Mouse (Mus musculus) lung, adult 2 months (tissue): ENCODE measurements around the gene Olfr1385.

Source experiments
- CTCF ChIP-seq: fragments of 200-500 bp; IDR thresholded peaks from 2 replicates; pipeline ENCODE4 v1.5.1; 2011; ENCODE audit warnings: mild to moderate bottlenecking, low read length, control low read depth; ENCODE audit not compliant: insufficient read depth
- POLR2A ChIP-seq: fragments of 200-500 bp; IDR thresholded peaks from 2 replicates; pipeline ENCODE4 v1.6.1; 2011; ENCODE audit warnings: low read depth, mild to moderate bottlenecking, control low read depth, low read length, borderline replicate concordance; ENCODE audit errors: extremely low read depth

DNA sequence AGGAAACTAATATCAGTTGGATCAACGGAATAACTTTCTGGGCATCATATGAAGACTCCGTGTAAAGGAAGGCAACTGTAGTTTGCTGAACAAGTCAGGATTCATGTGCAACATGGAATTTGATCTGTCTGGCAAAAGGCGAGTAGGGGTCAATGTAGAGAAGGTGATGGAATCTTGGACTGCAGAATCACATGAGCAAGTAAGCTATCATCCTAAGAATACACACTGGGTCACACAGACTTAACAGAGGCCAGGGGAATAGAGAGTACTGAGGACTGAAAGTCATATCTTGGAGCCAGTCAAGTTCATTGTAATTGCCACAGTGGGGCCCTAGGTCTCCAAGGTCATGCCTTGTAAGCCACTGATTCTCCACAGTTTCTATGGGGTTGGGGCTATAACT, 39.1 kb downstream of the Olfr1385 start, which contains the start of gene Olfr1382:
- TF ChIP-seq CTCF (no peak), POLR2A (no peak)
